Mouse (Mus musculus): ENCODE measurements around the gene Adcy1.
"Not testable (repeated sequence)": the region's sequence is repeated elsewhere in the genome, so short reads cannot be mapped to it uniquely, and the experiment has no call there.

The Adcy1 gene

GRCm38 (mm10) chr11:7221826-7222225, 158.5 kb downstream of the Adcy1 start:
- TF ChIP-seq CTCF (conservative IDR thresholded peaks at IDR 0.05; ENCODE audit: low read length) = peak; percentile 42
- H3K4me1 ChIP-seq (replicated peaks; ENCODE audit: low read depth, low read length); H3K36me3 ChIP-seq (ENCODE audit: insufficient read depth, low read length); H3K4me3 ChIP-seq (replicated peaks; ENCODE audit: low read length); H3K27me3 ChIP-seq (ENCODE audit: insufficient read depth, low read length); H3K9me3 ChIP-seq (ENCODE audit: low read length): not testable (repeated sequence)

GRCm38 (mm10) chr11:7226200-7226599, 162.9 kb downstream of the Adcy1 start:
- H3K4me3 ChIP-seq (replicated peaks; ENCODE audit: low read length) = no peak overlapping the region
- no peaks in the 10 kb centered on the region for H3K4me1 ChIP-seq (replicated peaks; ENCODE audit: low read depth, low read length)
- TF ChIP-seq POU5F1 (IDR thresholded peaks at IDR 0.05; ENCODE audit: borderline replicate concordance, low read length) (no peak), NANOG (IDR thresholded peaks at IDR 0.05; ENCODE audit: borderline replicate concordance, low read length) (no peak), CTCF (conservative IDR thresholded peaks at IDR 0.05; ENCODE audit: low read length) (no peak)
- H3K36me3 ChIP-seq (ENCODE audit: insufficient read depth, low read length) = no peaks in the 10 kb centered on the region
- no peaks in the 10 kb centered on the region for H3K9me3 ChIP-seq (ENCODE audit: low read length)
- H3K27me3 ChIP-seq (ENCODE audit: insufficient read depth, low read length) = no peaks in the 10 kb centered on the region

- H3K27me3 ChIP-seq (ENCODE audit: insufficient read depth, low read length) = no peaks in the 10 kb centered on the region
- no peak for TF ChIP-seq POU5F1 (IDR thresholded peaks at IDR 0.05; ENCODE audit: borderline replicate concordance, low read length)
- TF ChIP-seq NANOG (IDR thresholded peaks at IDR 0.05; ENCODE audit: borderline replicate concordance, low read length) = no peak
- TF ChIP-seq CTCF (conservative IDR thresholded peaks at IDR 0.05; ENCODE audit: low read length) = no peak
- no peak overlapping the region for H3K4me3 ChIP-seq (replicated peaks; ENCODE audit: low read length)
- H3K9me3 ChIP-seq (ENCODE audit: low read length) = no peaks in the 10 kb centered on the region
- no peaks in the 10 kb centered on the region for H3K36me3 ChIP-seq (ENCODE audit: insufficient read depth, low read length)
- no peaks in the 10 kb centered on the region for H3K4me1 ChIP-seq (replicated peaks; ENCODE audit: low read depth, low read length)
Measured at GRCm38 (mm10) chr11:7226810-7227550, 163.7 kb downstream of the Adcy1 start.

GRCm38 (mm10) chr11:7228107-7228506, 164.8 kb downstream of the Adcy1 start:
- H3K27me3 ChIP-seq (ENCODE audit: insufficient read depth, low read length) = no peaks in the 10 kb centered on the region
- H3K9me3 ChIP-seq (ENCODE audit: low read length) = no peaks in the 10 kb centered on the region
- TF ChIP-seq POU5F1 (IDR thresholded peaks at IDR 0.05; ENCODE audit: borderline replicate concordance, low read length) = no peak
- no peak for TF ChIP-seq CTCF (conservative IDR thresholded peaks at IDR 0.05; ENCODE audit: low read length)
- TF ChIP-seq NANOG (IDR thresholded peaks at IDR 0.05; ENCODE audit: borderline replicate concordance, low read length) = no peak
- H3K4me3 ChIP-seq (replicated peaks; ENCODE audit: low read length) = no peak overlapping the region
- H3K4me1 ChIP-seq (replicated peaks; ENCODE audit: low read depth, low read length) = no peaks in the 10 kb centered on the region
- H3K36me3 ChIP-seq (ENCODE audit: insufficient read depth, low read length) = no peaks in the 10 kb centered on the region

Data from E14TG2a.4 (cell line).